ENCODE assay signal across 8 mouse cellular contexts in the genomic region with DNA sequence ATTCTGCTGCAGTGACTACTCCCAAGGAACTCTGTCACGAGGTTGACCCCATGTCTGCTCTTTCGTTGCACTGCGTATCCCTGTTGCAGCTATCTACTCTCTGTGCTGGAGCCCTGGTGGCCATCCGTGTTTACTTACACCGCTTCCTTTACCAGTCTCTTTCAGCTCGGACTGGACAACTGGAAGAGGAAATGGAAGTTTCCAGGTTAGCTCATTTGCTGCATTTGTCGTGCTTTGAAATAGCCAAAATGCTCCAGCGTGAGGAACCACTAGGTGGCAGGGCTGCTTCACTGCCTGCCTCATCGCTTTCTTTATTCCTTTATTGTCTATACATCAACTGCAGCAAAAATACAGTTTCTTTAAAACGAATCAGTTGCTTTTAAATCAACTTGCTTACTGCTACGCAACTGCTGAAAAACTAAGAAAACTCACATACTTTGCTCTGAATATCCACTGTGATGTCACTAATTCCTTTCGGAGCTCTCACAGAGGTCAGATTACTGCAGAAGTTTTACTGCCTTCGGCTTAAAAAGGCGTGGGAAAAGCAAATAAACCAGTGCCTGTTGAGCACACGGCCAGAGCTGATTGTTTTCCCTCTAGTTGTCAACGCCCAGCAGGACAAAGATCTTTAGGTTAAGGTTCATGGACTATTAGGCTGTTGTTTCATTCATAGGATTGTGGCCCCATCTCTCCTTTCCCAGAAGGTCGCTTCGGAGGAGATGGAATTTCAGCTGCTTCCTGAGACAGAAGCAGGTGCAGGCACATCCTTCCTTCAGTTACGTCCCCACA. TPM values are rescaled to one million over a fixed set of nuclear protein-coding genes. Genes with fewer than 3 reads are reported as not detected.
A peak's percentile ranks its signal among the peaks of the same experiment; 100 is the strongest.
DNase-seq lines count a peak whose midpoint lies in the region; ATAC-seq lines count a peak whose summit lies in the region.

No protein-coding gene starts in this region.

- H3K27ac ChIP-seq in hindbrain, embryonic 15.5 days (replicated peaks) = peak overlapping the region; percentile 58

- H3K4me2 ChIP-seq in hindbrain, embryonic 15.5 days = peak overlapping the region; percentile 50

- peak overlapping the region; percentile 21 for H3K9ac ChIP-seq in hindbrain, embryonic 15.5 days

- peaks cover 13% of the 10 kb centered on the region for H3K4me1 ChIP-seq in hindbrain, embryonic 15.5 days (replicated peaks)

- WGBS in hindbrain, embryonic 15.5 days = 9% methylated on average over 19 of the region's 19 CpGs

- H3K4me3 ChIP-seq in hindbrain, embryonic 15.5 days = peak overlapping the region; percentile 23

- no peaks in the 10 kb centered on the region for H3K9me3 ChIP-seq in hindbrain, embryonic 15.5 days

- ATAC-seq in hindbrain, embryonic 15.5 days (ENCODE audit: low FRiP score, low read depth) = peak; percentile 54; the same call in 1 of the 2 replicates

- DNase-seq in T-cell, adult 2 months (ENCODE audit: low spot score) = peak; percentile 64
- DNase-seq in cerebellum, postnatal 36 days = peak; percentile 68 to 74
- peak; percentile 63 for DNase-seq in gastrocnemius, adult 18-20 months (ENCODE audit: low spot score)
- DNase-seq in left cerebral cortex, adult 11 months (ENCODE audit: low spot score) = peak; percentile 40
- DNase-seq in lung, postnatal 4 days = peak; percentile 68 to 83
- peak; percentile 79 for DNase-seq in right cerebral cortex, adult 18-20 months
- DNase-seq in urinary bladder, postnatal 4 days (ENCODE audit: low spot score in 2 of 2) = peak; percentile 37 to 65

- no peaks in the 10 kb centered on the region for H3K27me3 ChIP-seq in hindbrain, embryonic 15.5 days

- H3K36me3 ChIP-seq in hindbrain, embryonic 15.5 days = no peaks in the 10 kb centered on the region

RNA-seq across cellular contexts. Expression of a gene that starts 7.9 kb away (rescaled TPM):
- total RNA-seq in gastrocnemius, adult 18-20 months (2021) = 10 to 100 TPM; 14.2 to 14.5 TPM
- polyA plus RNA-seq in hindbrain, embryonic 15.5 days (2015; fragmentation: Nextera tagmentation; extraction: Ambion mirVana) = 50.1 and 50.8 TPM in 2 replicates

RNA-seq across cellular contexts. Expression of a gene that starts 39.0 kb away (rescaled TPM):
- total RNA-seq in gastrocnemius, adult 18-20 months (2021) = 10 to 100 TPM; 22.0 to 23.4 TPM
- 47.5 and 49.5 TPM in 2 replicates for polyA plus RNA-seq in hindbrain, embryonic 15.5 days (2015; fragmentation: Nextera tagmentation; extraction: Ambion mirVana)

Comparison
In these comparisons a context has a peak if more than half of its experiments do, and no peak if none do; other contexts are left out.
1. Peak in every context shown above with its lines: DNase-seq, ATAC-seq, H3K4me3 ChIP-seq and H3K27ac ChIP-seq.